Mouse (Mus musculus) adrenal gland, postnatal 0 days (tissue): ENCODE data around the gene Dnajc6. TPM values are rescaled to one million over a fixed set of nuclear protein-coding genes. Genes with fewer than 3 reads are reported as not detected.

Experiments
- polyA plus RNA-seq: library from polyadenylated mRNA; unstranded; fragments of >200 nt; fragmentation: Nextera tagmentation; extraction: Ambion mirVana; gene quantifications from 2 replicates; pipeline ENCODE4 v1.2.1, GENCODE M21; 2015

Gene Dnajc6
- polyA plus RNA-seq: 3.1 and 7.8 TPM in 2 replicates

GRCm38 (mm10) chr4:101496534-101497237 is at the start of gene Dnajc6:
TSS of gene Dnajc6 (plus strand) at chr4:101496648.

GRCm38 (mm10) chr4:101647196-101647905 is 150.9 kb downstream of the Dnajc6 start, which contains the start of gene Leprot:
TSS of gene Leprot (plus strand) at chr4:101647718.

Other genes with a start within 250 kb of the Dnajc6 start
- gene Jak1, start 231.4 kb upstream of the Dnajc6 start, polyA plus RNA-seq: 44.3 and 66.5 TPM in 2 replicates
- gene Ak4, start 77.4 kb upstream of the Dnajc6 start, polyA plus RNA-seq: 2.3 and 3.2 TPM in 2 replicates
- 133 and 139 TPM in 2 replicates for gene Leprot, start 151.1 kb downstream of the Dnajc6 start, polyA plus RNA-seq
- 3.8 and 4.7 TPM in 2 replicates for gene Lepr, start 220.8 kb downstream of the Dnajc6 start, polyA plus RNA-seq